Mouse (Mus musculus) brain, embryonic 14.5 days (tissue): ENCODE results near the gene Hnrnpr.

ENCODE experiments used
- CTCF ChIP-seq: fragments of 200-500 bp; IDR thresholded peaks from 2 replicates; pipeline ENCODE4 v1.5.1; 2012; ENCODE audit warnings: inconsistent platforms, mild to moderate bottlenecking, moderate library complexity, borderline replicate concordance; ENCODE audit not compliant: insufficient read depth, insufficient read length; ENCODE audit errors: extremely low read depth
- POLR2A ChIP-seq: fragments of 200-500 bp; IDR thresholded peaks from 2 replicates; pipeline ENCODE4 v1.6.1; 2012; ENCODE audit warnings: mild to moderate bottlenecking, inconsistent platforms, borderline replicate concordance; ENCODE audit not compliant: poor library complexity, insufficient read depth, insufficient read length, severe bottlenecking; ENCODE audit errors: extremely low read depth

- TF ChIP-seq CTCF (no peak), POLR2A (no peak)
Measured at GRCm38 (mm10) chr4:136304181-136304580, 6.6 kb upstream of the Hnrnpr start.
